Mouse (Mus musculus) ovary, adult 10 weeks (tissue): ENCODE measurements around the gene Olfr102. TPM values are rescaled to one million over a fixed set of nuclear protein-coding genes. Genes with fewer than 3 reads are reported as not detected.

Experiments
- polyA plus RNA-seq: library from polyadenylated mRNA; stranded (reverse); fragments of 350-450 nt; fragmentation: Illumina TruSeq; extraction: RNeasy Lipid Tissue Mini Kit (QIAGEN cat#74804); gene quantifications from one replicate; pipeline ENCODE4 v1.2.3, GENCODE M21; 2014

Olfr102 gene
- not detected for polyA plus RNA-seq

GRCm38 (mm10) chr17:37316954-37317353 is at the start of gene Olfr102:
Gene Olfr102 (minus strand): TSS chr17:37317054.

DNA sequence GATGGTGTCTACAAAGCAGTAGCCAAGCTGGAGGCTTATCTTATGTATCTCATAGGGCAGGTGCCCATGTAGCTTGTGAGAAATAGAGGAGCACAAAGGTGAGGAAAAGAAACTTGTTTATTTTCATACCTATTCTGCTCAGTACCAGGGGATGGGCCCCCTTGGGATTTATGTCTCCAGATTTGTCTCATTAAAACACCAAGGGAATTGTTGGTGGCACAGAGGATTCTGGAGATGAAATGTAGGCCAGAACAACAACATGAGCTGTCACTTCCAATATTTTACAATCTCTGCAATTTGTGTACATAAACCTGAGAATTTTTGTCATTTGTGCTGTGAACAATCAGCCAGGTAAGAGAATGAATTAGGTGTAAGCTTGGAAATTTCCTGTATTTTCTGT is 42.4 kb upstream of the Olfr102 start, which contains the start of gene Olfr104-ps:
Olfr104-ps (plus strand) TSS at position 301 of the 400 bp plus-strand sequence.

GRCm38 (mm10) chr17:37339598-37339997 is 22.7 kb upstream of the Olfr102 start, which contains the start of gene Olfr103:
Gene Olfr103 (minus strand): TSS chr17:37339698.

DNA sequence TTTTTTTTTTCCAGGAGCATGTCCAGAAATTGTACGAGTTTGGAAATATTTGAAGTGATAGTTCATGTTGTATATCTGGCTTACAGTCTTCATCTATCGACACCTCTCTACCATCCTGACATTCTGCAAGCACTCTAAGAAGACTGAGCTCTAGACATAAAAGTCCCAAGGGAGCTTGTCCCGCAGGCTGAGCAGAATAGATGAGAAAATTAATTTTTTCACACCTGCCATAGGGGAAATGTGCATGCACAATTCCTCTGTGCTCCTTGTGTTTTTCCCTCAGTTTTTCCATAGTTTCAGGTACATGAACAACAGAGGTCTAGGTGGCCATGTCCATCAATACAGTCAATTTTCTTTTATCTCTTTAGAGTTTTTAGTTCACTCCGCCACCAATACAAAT is 12.6 kb downstream of the Olfr102 start, which contains the start of gene Olfr101:
Olfr101 (minus strand) TSS at position 101 of the 400 bp plus-strand sequence.

GRCm38 (mm10) chr17:37283360-37283759 is 33.5 kb downstream of the Olfr102 start, which contains the start of gene Olfr99:
Gene Olfr99 (minus strand): TSS chr17:37283460.

DNA sequence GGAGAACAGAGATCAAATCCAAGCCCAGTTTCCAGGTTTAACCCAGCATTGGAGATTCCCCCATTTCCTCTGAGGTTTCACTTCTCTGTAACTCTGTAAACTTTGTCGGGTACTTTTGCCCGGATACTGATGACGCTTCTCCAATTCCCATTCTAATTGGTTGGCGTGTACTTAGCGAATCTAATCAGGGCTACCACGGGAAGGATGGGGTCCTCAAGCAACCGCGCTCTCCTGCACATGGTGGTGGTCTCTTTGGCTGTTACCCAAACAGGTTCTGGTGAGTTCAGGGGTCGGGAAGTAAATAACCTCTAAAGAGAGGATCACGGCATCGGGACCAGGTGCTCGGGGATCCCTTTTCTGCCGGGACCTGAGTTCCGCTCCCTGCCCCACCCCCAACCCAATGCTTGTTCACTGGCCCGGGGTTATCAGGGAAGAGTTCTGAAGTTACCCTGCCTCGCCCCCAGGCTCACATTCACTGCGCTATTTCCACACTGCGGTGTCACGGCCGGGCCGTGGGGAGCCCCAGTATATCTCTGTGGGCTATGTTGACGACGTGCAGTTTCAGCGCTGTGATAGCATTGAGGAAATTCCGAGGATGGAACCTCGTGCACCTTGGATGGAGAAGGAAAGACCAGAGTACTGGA is 46.7 kb downstream of the Olfr102 start, which contains the start of gene H2-M3:
H2-M3 (plus strand) TSS at position 163 of the 644 bp plus-strand sequence.

DNA sequence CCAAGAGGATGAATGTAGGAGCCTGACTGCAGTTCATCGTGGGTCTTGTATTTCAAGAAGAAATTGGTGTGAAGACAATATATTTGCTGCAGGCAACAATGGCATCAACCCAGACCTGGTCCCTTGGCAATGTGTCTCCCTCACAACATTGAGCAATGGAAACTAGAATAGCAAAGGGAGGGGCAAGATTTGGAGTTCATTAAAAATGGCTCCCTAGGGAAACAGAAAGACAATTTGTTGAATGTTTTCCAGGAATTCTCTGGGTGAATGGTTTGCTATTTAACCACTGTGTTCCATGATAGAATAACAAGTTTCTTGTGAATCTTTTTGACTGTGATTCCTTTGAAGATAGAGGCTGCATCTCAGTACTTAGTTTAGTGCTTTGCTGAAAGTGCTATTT is 53.2 kb downstream of the Olfr102 start, which contains the start of gene Olfr98:
Olfr98 (minus strand) TSS at position 124 of the 400 bp plus-strand sequence.

Other genes with a start within 250 kb of the Olfr102 start
- gene Olfr90, start 228.6 kb downstream of the Olfr102 start, polyA plus RNA-seq = not detected
- gene Olfr91, start 218.8 kb downstream of the Olfr102 start, polyA plus RNA-seq = not detected
- gene Olfr92, start 197.0 kb downstream of the Olfr102 start, polyA plus RNA-seq = not detected
- not detected for gene Olfr93, start 155.6 kb downstream of the Olfr102 start, polyA plus RNA-seq
- not detected for gene Ubd, start 123.2 kb downstream of the Olfr102 start, polyA plus RNA-seq
- gene Olfr94, start 116.1 kb downstream of the Olfr102 start, polyA plus RNA-seq = not detected
- gene Olfr95, start 103.9 kb downstream of the Olfr102 start, polyA plus RNA-seq = not detected
- gene Olfr96, start 96.9 kb downstream of the Olfr102 start, polyA plus RNA-seq = not detected
- not detected for gene Olfr97, start 79.7 kb downstream of the Olfr102 start, polyA plus RNA-seq
- gene Olfr98, start 53.3 kb downstream of the Olfr102 start, polyA plus RNA-seq = not detected
- gene H2-M3, start 46.8 kb downstream of the Olfr102 start, polyA plus RNA-seq = 3.9 TPM
- not detected for gene Olfr99, start 33.6 kb downstream of the Olfr102 start, polyA plus RNA-seq
- not detected for gene Olfr101, start 12.7 kb downstream of the Olfr102 start, polyA plus RNA-seq
- not detected for gene Olfr103, start 22.6 kb upstream of the Olfr102 start, polyA plus RNA-seq
- not detected for gene Olfr104-ps, start 42.5 kb upstream of the Olfr102 start, polyA plus RNA-seq
- not detected for gene Olfr105-ps, start 62.0 kb upstream of the Olfr102 start, polyA plus RNA-seq
- not detected for gene Olfr106-ps, start 73.3 kb upstream of the Olfr102 start, polyA plus RNA-seq
- gene Olfr107, start 82.2 kb upstream of the Olfr102 start, polyA plus RNA-seq = not detected
- not detected for gene Olfr108, start 128.4 kb upstream of the Olfr102 start, polyA plus RNA-seq
- gene Olfr109, start 141.9 kb upstream of the Olfr102 start, polyA plus RNA-seq = not detected
- 1.7 TPM for gene H2-M2, start 166.5 kb upstream of the Olfr102 start, polyA plus RNA-seq
- gene Olfr110, start 175.4 kb upstream of the Olfr102 start, polyA plus RNA-seq = not detected
- gene Olfr111, start 191.0 kb upstream of the Olfr102 start, polyA plus RNA-seq = 0.34 TPM